Mouse (Mus musculus): ENCODE data around the gene Hist2h2ab. TPM values are rescaled to one million over a fixed set of nuclear protein-coding genes. Genes with fewer than 3 reads are reported as not detected.
A peak's percentile ranks its signal among the peaks of the same experiment; 100 is the strongest.
"Not testable (repeated sequence)": the region's sequence is repeated elsewhere in the genome, so short reads cannot be mapped to it uniquely, and the experiment has no call there.

The Hist2h2ab gene
- polyA plus RNA-seq (2016; fragmentation: Nextera tagmentation; extraction: Ambion mirVana) = 0.63 and 1.2 TPM in 2 replicates

DNA sequence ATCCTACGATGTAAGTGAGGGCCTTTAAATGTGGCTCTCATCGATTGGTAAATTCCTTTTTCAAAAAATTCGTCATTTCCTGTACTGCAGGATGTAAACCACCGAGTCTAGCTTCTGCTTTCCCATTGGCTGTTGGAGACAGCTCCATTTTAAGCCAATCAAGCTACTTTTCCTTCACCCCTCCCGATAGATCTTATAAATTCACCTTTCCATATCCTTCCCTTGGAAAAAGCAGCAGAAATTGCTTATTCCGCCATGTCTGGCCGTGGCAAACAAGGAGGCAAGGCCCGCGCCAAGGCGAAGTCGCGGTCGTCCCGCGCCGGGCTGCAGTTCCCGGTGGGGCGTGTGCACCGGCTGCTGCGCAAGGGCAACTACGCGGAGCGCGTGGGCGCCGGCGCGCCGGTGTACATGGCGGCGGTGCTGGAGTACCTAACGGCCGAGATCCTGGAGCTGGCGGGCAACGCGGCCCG, at the start of gene Hist2h2ab, which contains the start of gene Bola1:
TSS of gene Hist2h2ab (plus strand) at position 205 of the 470 bp plus-strand sequence.
TSS of gene Bola1 (minus strand) at position 49 of the 470 bp plus-strand sequence.
- peak within 1 kb of the TSS; percentile 97 for H3K27ac ChIP-seq
- H3K27me3 ChIP-seq (ENCODE audit: low read depth, poor library complexity, severe bottlenecking) = no peaks in the 10 kb centered on the region
- WGBS = under 1% methylated on average over 37 of the region's 37 CpGs
- H3K9me3 ChIP-seq (replicated peaks) = no peaks in the 10 kb centered on the region
- H3K4me1 ChIP-seq = peaks cover 28% of the 10 kb centered on the region
- peak within 1 kb of the TSS; percentile 65 for H3K4me3 ChIP-seq
- no peaks in the 10 kb centered on the region for H3K36me3 ChIP-seq
- peak; percentile 82 for DNase-seq (ENCODE audit: low spot score)

DNA sequence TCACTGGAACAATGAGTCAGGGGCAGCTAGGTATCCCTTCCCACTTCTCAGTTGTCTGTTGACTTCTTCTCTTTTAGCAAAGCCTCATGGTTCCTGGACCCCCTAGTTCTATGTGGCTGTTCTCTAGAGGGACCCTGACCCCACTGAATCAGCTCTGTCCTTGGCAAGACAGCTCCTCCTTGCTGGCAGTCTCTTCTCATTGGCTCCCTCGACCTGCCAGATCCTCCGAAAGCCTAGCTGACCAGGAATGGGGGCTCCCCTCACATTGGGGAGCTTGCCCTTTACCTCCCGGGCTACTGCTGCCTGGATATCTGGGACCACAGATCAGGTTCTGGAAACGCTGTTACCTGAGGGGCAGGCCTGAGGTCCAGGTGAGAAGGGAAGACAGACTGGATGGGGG, 49.4 kb upstream of the Hist2h2ab start:
- Histone ChIP-seq H3K27ac (peak overlapping the region; percentile 11; the same call in 1 of the 2 replicates), H3K4me1 (peaks cover 40% of the 10 kb centered on the region), H3K9me3 (replicated peaks) (no peaks in the 10 kb centered on the region), H3K4me3 (no peak overlapping the region), H3K36me3 (peaks cover 54% of the 10 kb centered on the region), H3K27me3 (ENCODE audit: low read depth, poor library complexity, severe bottlenecking) (no peaks in the 10 kb centered on the region)
- 84% methylated on average over 4 of the region's 4 CpGs for WGBS
- DNase-seq (ENCODE audit: low spot score) = no peak

DNA sequence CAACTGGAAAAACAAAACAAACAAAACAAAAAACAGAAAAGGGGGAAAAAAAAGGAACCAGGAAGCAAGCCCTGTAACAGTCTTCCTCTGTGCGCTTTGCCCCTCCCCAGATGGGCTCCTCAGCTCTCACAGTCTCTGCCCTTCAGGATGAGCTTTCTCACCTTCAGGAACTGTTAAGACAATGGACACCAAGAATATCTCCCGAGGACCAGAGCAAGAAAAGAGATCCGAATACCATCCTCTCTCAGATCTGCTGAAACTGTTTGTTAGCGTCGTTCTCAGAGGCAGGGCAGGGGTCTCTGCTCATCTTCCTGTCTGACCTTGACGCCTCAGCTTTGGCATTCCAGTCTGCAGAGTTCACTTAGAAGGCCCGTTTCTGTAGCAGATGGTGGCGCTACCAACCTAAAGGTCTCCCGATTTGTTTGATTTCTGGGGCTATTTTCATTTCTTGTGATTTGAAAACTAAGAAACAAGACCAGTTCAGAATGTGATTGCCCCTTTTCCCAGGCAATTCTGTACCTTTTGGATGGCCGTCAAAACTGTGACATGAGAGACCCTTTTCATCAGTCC, 48.6 kb upstream of the Hist2h2ab start:
- H3K36me3 ChIP-seq = peaks cover 60% of the 10 kb centered on the region
- DNase-seq (ENCODE audit: low spot score) = no peak
- no peaks in the 10 kb centered on the region for H3K9me3 ChIP-seq (replicated peaks)
- H3K4me3 ChIP-seq = peak overlapping the region; percentile 95
- peaks cover 40% of the 10 kb centered on the region for H3K4me1 ChIP-seq
- WGBS = 70% methylated on average over 10 of the region's 10 CpGs
- peak overlapping the region; percentile 95 for H3K27ac ChIP-seq
- H3K27me3 ChIP-seq (ENCODE audit: low read depth, poor library complexity, severe bottlenecking) = no peaks in the 10 kb centered on the region

DNA sequence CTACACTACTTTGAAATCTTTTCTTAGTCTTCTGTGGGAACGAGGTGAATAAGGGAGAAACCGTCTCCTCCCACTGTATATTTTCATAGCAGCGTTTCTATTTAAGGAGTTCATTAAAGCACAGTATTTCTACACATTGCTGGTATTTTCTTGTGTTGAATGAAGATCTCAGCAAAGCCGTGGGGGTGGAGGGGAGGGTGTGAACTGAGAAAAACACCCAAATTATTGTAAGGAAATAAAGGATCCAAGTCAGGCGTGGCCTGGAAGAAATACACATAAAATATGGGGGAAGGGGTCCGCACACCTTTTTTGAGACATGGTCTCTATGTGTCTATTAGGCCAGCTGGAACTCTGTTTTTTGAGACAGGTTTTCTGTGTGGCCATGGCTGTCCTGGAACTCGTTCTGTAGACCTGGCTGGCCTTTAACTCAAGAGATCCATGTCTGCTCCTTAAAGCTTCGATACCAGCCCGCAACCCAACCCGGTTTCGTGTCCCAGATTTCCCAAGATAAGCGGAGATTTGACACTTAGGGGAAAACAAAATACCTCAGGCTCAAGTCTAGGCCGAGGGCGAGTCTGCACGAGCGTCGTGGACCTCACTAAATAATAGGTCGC, 48.0 kb upstream of the Hist2h2ab start:
- H3K27ac ChIP-seq = peak overlapping the region; percentile 95
- H3K4me3 ChIP-seq = peak overlapping the region; percentile 95
- H3K27me3 ChIP-seq (ENCODE audit: low read depth, poor library complexity, severe bottlenecking) = no peaks in the 10 kb centered on the region
- H3K36me3 ChIP-seq = peaks cover 67% of the 10 kb centered on the region
- H3K9me3 ChIP-seq (replicated peaks) = no peaks in the 10 kb centered on the region
- H3K4me1 ChIP-seq = peaks cover 40% of the 10 kb centered on the region
- no peak for DNase-seq (ENCODE audit: low spot score)
- WGBS = 24% methylated on average over 18 of the region's 18 CpGs

DNA sequence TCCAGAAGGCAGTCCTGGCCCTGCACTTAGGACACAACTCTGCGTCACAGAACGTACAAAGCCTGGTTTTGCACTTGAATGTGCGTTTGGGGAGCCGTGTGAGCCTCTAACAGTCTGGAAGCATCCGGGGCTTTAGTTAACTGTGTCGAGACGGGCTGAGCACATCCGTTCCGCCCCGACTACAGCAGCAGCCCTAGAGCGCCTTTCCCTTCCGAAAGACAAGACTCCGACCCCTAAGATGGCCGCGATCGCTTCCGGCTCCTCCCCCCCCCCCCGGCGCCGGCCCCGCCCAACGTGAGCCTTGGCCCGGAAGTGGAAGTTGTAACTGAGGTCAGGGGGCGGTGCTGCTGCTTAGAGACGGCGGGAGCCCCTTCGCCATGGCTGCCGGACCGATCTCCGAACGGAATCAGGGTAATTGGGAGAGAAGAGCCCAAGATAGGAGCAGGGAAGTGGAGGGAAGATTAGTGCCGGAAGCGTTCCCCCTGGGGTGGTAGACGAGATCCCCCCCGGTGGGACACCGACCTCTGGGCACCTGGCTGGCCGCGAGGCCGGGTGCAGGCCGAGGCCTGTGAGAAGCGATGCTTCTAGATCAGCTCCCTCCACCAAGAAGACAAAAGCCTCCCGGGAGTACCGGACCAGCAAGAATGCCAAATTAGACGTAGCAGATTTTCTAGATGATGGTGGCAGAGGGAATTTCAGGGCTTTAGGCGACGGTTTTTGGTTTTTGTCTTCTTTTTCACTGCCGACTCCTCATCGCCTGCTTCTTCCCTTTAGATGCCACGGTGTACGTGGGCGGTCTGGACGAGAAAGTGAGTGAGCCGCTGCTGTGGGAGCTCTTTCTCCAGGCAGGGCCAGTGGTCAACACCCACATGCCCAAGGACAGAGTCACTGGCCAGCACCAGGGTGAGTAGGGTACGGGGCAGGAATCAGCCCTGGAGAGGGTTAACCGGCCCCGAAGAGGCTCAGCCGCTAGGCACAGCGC, 47.2 kb upstream of the Hist2h2ab start, which contains the start of gene Sf3b4:
TSS of gene Sf3b4 (plus strand) at position 136 of the 982 bp plus-strand sequence.
- peaks cover 73% of the 10 kb centered on the region for H3K36me3 ChIP-seq
- under 1% methylated on average over 55 of the region's 58 CpGs for WGBS
- no peaks in the 10 kb centered on the region for H3K27me3 ChIP-seq (ENCODE audit: low read depth, poor library complexity, severe bottlenecking)
- H3K27ac ChIP-seq = peak within 1 kb of the TSS; percentile 95
- peak; percentile 98 for DNase-seq (ENCODE audit: low spot score)
- peak within 1 kb of the TSS; percentile 95 for H3K4me3 ChIP-seq
- no peaks in the 10 kb centered on the region for H3K9me3 ChIP-seq (replicated peaks)
- H3K4me1 ChIP-seq = peaks cover 40% of the 10 kb centered on the region

DNA sequence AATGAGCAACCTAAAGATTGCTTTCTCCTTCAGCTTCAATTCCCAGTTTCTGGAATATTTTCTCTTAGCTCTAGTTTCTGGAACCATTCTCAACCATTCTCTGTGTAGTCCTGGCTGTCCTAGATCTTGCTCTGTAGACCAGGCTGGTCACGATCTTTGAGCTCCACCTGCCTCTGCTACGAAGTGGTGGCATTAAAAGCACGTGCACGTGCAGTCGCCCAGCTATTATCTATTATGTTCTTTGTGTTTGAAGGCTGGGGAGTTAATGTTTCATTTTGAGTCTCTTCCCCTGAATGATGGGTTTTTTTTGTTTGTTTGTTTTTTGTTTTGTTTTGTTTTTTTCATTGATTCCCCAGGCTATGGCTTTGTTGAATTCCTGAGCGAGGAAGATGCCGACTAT, 46.5 kb upstream of the Hist2h2ab start:
- no peaks in the 10 kb centered on the region for H3K27me3 ChIP-seq (ENCODE audit: low read depth, poor library complexity, severe bottlenecking)
- peaks cover 40% of the 10 kb centered on the region for H3K4me1 ChIP-seq
- peaks cover 73% of the 10 kb centered on the region for H3K36me3 ChIP-seq
- peak overlapping the region; percentile 95 for H3K4me3 ChIP-seq
- no peaks in the 10 kb centered on the region for H3K9me3 ChIP-seq (replicated peaks)
- H3K27ac ChIP-seq = peak overlapping the region; percentile 95
- DNase-seq (ENCODE audit: low spot score) = no peak
- 48% methylated on average over 7 of the region's 7 CpGs for WGBS

DNA sequence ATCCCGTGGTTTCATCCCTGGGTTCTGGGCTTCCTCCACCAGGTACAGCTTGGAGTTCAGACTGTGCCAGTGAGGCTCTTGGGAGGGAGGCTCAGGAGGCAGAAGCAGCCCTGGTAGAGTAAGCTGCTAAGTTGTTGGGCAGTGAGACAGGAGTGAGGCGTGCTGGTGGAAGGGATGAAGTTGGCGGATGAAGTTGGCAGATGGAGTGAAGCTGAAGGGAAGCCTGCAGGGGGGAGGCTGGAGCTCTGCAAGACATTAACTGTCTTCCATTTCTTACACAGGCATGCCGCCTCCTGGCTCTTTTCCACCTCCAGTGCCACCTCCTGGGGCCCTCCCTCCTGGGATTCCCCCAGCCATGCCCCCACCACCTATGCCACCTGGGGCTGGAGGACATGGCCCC, 45.6 kb upstream of the Hist2h2ab start:
- Histone ChIP-seq H3K4me3 (peak overlapping the region; percentile 31), H3K4me1 (peaks cover 40% of the 10 kb centered on the region), H3K36me3 (peaks cover 73% of the 10 kb centered on the region)
- 85% methylated on average over 4 of the region's 4 CpGs for WGBS
- H3K27ac ChIP-seq; DNase-seq (ENCODE audit: low spot score); H3K9me3 ChIP-seq (replicated peaks); H3K27me3 ChIP-seq (ENCODE audit: low read depth, poor library complexity, severe bottlenecking): not testable (repeated sequence)

DNA sequence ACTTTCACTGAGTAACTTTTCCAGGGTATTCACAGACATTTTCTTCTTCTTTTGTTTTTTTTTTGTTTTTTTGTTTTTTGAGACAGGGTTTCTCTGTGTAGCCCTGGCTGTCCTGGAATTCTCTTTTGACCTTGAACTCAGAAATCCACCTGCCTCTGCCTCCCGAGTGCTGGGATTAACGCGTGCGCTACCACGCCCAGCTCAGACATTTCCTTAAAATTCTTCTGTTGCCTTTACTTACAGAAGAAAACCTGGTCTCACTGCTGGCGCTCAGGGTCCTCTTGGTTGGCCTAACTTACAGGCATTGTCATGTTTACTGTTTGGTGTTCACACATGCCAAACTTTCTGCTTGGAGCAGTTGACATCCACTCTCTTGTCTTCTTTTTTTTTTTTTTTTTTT, 44.4 kb upstream of the Hist2h2ab start:
- H3K4me1 ChIP-seq = peaks cover 33% of the 10 kb centered on the region
- H3K36me3 ChIP-seq = peaks cover 64% of the 10 kb centered on the region
- 94% methylated on average over 6 of the region's 6 CpGs for WGBS
- H3K27me3 ChIP-seq (ENCODE audit: low read depth, poor library complexity, severe bottlenecking) = no peaks in the 10 kb centered on the region
- H3K27ac ChIP-seq = no peak overlapping the region
- DNase-seq (ENCODE audit: low spot score) = no peak
- no peak overlapping the region for H3K4me3 ChIP-seq
- no peaks in the 10 kb centered on the region for H3K9me3 ChIP-seq (replicated peaks)

DNA sequence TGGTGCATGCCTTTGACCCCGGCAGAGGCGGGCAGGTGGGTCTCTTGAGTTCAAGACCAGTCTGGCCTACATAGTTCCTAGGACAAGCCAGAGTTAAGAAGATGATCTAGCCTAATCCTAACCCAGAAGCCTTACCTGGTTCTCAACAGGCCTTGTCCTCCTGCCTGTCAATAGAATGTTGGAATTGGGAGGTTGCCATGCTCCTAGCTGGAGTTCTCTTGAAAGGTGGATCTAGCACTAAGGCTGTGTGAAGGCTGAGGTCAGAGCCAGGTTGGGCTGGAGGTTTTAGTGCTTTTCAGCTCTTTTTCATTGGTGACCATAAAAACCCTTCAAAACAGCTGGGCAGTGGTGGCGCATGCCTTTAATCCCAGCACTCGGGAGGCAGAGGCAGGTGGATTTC, 41.2 kb upstream of the Hist2h2ab start:
- peaks cover 56% of the 10 kb centered on the region for H3K36me3 ChIP-seq
- no peak overlapping the region for H3K4me3 ChIP-seq
- WGBS = 88% methylated on average over 4 of the region's 4 CpGs
- DNase-seq (ENCODE audit: low spot score) = no peak
- H3K27ac ChIP-seq = no peak overlapping the region
- H3K9me3 ChIP-seq (replicated peaks) = no peaks in the 10 kb centered on the region
- H3K27me3 ChIP-seq (ENCODE audit: low read depth, poor library complexity, severe bottlenecking) = no peaks in the 10 kb centered on the region
- H3K4me1 ChIP-seq = peaks cover 42% of the 10 kb centered on the region

DNA sequence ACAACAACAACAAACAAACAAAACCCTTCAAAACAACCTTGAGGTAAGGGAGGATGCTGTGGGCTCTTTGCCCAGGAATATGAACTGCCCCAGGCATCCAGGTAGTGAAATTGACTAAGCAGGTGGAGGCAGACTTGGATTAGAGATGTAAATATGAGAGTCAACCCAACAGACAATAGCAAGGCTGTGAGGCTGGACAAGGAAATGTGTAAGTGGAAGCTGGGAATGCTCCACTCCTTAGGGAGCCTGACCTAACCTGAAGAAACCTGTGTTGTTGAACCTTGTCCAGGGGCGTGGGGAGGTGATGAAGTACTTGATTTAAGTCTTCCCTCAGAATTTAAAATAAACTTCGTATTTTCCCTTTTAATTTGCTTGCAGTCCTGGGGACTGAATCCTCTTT, 40.8 kb upstream of the Hist2h2ab start:
- WGBS = 82% methylated on average over 2 of the region's 2 CpGs

DNA sequence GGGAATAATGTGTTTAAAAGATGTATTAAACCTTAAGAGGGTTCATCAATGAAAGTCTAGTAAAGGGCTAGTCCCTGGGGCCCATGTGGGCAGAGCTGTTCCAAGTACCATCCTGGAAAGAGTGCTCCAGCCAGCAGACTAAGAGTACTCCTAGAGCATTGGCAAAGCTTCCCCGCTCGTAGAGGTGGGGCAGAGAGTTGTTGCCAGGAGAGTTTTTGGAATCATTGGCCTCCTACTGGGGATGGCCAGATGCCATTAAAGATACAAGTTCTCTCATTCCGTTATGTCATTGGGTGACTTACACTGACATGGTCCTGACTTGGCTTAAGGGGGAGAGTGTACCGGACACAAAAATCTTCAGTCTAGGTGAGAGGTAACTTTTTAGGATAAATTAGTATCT, 40.1 kb upstream of the Hist2h2ab start:
- no peaks in the 10 kb centered on the region for H3K27me3 ChIP-seq (ENCODE audit: low read depth, poor library complexity, severe bottlenecking)
- peaks cover 36% of the 10 kb centered on the region for H3K4me1 ChIP-seq
- no peak overlapping the region for H3K4me3 ChIP-seq
- H3K27ac ChIP-seq = no peak overlapping the region
- 71% methylated on average over 4 of the region's 4 CpGs for WGBS
- no peak for DNase-seq (ENCODE audit: low spot score)
- no peaks in the 10 kb centered on the region for H3K9me3 ChIP-seq (replicated peaks)
- peaks cover 45% of the 10 kb centered on the region for H3K36me3 ChIP-seq

More for the DNA sequence above, 40.8 kb upstream of the Hist2h2ab start:
- no peaks in the 10 kb centered on the region for H3K27me3 ChIP-seq (ENCODE audit: low read depth, poor library complexity, severe bottlenecking)
- peaks cover 40% of the 10 kb centered on the region for H3K4me1 ChIP-seq
- no peak overlapping the region for H3K4me3 ChIP-seq
- no peak overlapping the region for H3K27ac ChIP-seq
- peaks cover 52% of the 10 kb centered on the region for H3K36me3 ChIP-seq
- no peaks in the 10 kb centered on the region for H3K9me3 ChIP-seq (replicated peaks)
- DNase-seq (ENCODE audit: low spot score) = no peak

DNA sequence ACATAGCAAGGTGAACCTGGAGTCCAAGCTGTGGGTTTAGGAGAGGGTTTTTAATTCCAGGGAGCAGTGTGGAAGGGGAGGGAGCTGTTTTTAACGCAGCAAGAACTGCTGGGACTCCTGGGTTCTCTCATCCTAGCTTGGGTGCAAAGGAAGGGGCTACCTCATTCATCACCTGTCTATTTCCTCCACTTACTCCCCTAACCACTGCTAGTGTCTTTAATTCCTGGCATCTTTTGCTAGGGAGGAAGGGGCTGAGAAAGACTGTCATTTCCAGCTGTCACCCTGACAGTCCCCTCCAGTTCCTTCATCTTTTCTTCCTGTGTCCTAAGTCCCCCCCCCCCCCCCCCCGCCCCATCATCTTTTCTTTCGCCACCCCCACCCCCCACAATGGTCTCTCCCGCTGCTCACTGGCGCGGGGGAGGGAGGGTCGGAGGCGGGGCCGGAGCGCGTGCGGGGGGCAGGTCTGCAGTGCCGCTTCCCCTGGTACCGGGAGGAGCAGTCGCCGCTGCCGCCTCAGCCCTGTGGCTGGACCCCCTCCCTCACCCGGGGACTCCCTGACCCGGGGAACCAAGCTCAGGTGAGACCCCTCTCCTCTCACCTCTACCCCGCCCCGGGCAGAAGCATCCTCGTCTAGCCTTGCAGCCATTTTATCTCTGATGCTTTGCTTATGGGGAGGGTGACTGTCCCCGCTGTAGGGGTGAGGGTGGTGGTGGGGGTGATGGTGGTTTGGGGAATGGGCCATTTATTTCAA, 38.8 kb upstream of the Hist2h2ab start, which contains the start of gene Sv2a:
TSS of gene Sv2a (plus strand) at position 425 of the 751 bp plus-strand sequence.
- Histone ChIP-seq H3K4me1 (peaks cover 31% of the 10 kb centered on the region), H3K9me3 (replicated peaks) (no peaks in the 10 kb centered on the region), H3K27me3 (ENCODE audit: low read depth, poor library complexity, severe bottlenecking) (no peaks in the 10 kb centered on the region), H3K36me3 (peaks cover 38% of the 10 kb centered on the region), H3K27ac (peak within 1 kb of the TSS; percentile 77), H3K4me3 (peak within 1 kb of the TSS; percentile 62)
- DNase-seq (ENCODE audit: low spot score) = peak; percentile 62
- under 1% methylated on average over 21 of the region's 23 CpGs for WGBS

All from limb, embryonic 10.5 days (tissue).